9 mouse cellular contexts compared by ENCODE assay signal in genomic region chr1:153660982-153661688, GRCm38 (mm10). TPM values are rescaled to one million over a fixed set of nuclear protein-coding genes. Genes with fewer than 3 reads are reported as not detected.
DNase-seq lines count a peak whose midpoint lies in the region; ATAC-seq lines count a peak whose summit lies in the region.
"Had no signal": no experiment of that assay in that cellular context is flagged by ENCODE, and none has a peak within 500 bp of the region (broad histone marks: within the 10 kb centered on the region; RNA-seq: fewer than 3 reads in every experiment).

No protein-coding gene starts in this region.

- peaks cover 55% of the 10 kb centered on the region for H3K27me3 ChIP-seq in kidney, embryonic 15.5 days
- peaks cover 40% of the 10 kb centered on the region for H3K27me3 ChIP-seq in embryonic facial prominence, embryonic 13.5 days
- no peaks in the 10 kb centered on the region for H3K27me3 ChIP-seq in hindbrain, embryonic 14.5 days (ENCODE audit: control insufficient read depth, insufficient read depth, low read length)
- H3K27me3 ChIP-seq in neural tube, embryonic 12.5 days (replicated peaks) = no peaks in the 10 kb centered on the region

- peaks cover 24% of the 10 kb centered on the region for H3K4me1 ChIP-seq in kidney, embryonic 15.5 days
- peaks cover 24% of the 10 kb centered on the region for H3K4me1 ChIP-seq in embryonic facial prominence, embryonic 13.5 days
- H3K4me1 ChIP-seq in hindbrain, embryonic 14.5 days (replicated peaks; ENCODE audit: control insufficient read depth, insufficient read depth, low read length) = peaks cover 67% of the 10 kb centered on the region
- H3K4me1 ChIP-seq in neural tube, embryonic 12.5 days = peaks cover 67% of the 10 kb centered on the region

- no peaks in the 10 kb centered on the region for H3K9me3 ChIP-seq in kidney, embryonic 15.5 days (replicated peaks)
- no peaks in the 10 kb centered on the region for H3K9me3 ChIP-seq in embryonic facial prominence, embryonic 13.5 days
- no peaks in the 10 kb centered on the region for H3K9me3 ChIP-seq in hindbrain, embryonic 14.5 days (ENCODE audit: control insufficient read depth, low read length)
- no peaks in the 10 kb centered on the region for H3K9me3 ChIP-seq in neural tube, embryonic 12.5 days

- no peaks in the 10 kb centered on the region for H3K36me3 ChIP-seq in kidney, embryonic 15.5 days
- no peaks in the 10 kb centered on the region for H3K36me3 ChIP-seq in embryonic facial prominence, embryonic 13.5 days
- no peaks in the 10 kb centered on the region for H3K36me3 ChIP-seq in hindbrain, embryonic 14.5 days (replicated peaks; ENCODE audit: control insufficient read depth, insufficient read depth)
- no peaks in the 10 kb centered on the region for H3K36me3 ChIP-seq in neural tube, embryonic 12.5 days

- no peak overlapping the region for H3K4me3 ChIP-seq in kidney, embryonic 15.5 days (replicated peaks)
- no peak overlapping the region for H3K4me3 ChIP-seq in embryonic facial prominence, embryonic 13.5 days
- H3K4me3 ChIP-seq in hindbrain, embryonic 14.5 days (replicated peaks; ENCODE audit: low read length) = 0 out of 2 replicates have a peak overlapping the region, but pooled peaks have one; percentile 6
- H3K4me3 ChIP-seq in neural tube, embryonic 12.5 days = 0 out of 2 replicates have a peak overlapping the region, but pooled peaks have one; percentile 1

- 29% methylated on average over 15 of the region's 15 CpGs for WGBS in kidney, embryonic 15.5 days
- WGBS in embryonic facial prominence, embryonic 13.5 days = 40% methylated on average over 15 of the region's 15 CpGs
- 15% methylated on average over 15 of the region's 15 CpGs for WGBS in hindbrain, embryonic 14.5 days
- WGBS in neural tube, embryonic 12.5 days = 11% methylated on average over 15 of the region's 15 CpGs

- H3K4me2 ChIP-seq in kidney, embryonic 15.5 days = no peak overlapping the region
- no peak overlapping the region for H3K4me2 ChIP-seq in embryonic facial prominence, embryonic 13.5 days
- peak overlapping the region; percentile 44 for H3K4me2 ChIP-seq in hindbrain, embryonic 14.5 days (replicated peaks)
- peak overlapping the region; percentile 52 for H3K4me2 ChIP-seq in neural tube, embryonic 12.5 days (replicated peaks)

- ATAC-seq in kidney, embryonic 15.5 days (replicated peaks; ENCODE audit: low FRiP score) = no peak
- ATAC-seq in embryonic facial prominence, embryonic 13.5 days (ENCODE audit: insufficient number of reproducible peaks, insufficient read depth, low FRiP score, low TSS enrichment, low read depth) = no peak
- ATAC-seq in hindbrain, embryonic 14.5 days (ENCODE audit: low FRiP score) = 0 out of 2 replicates have a peak, but pooled peaks have one; percentile 28
- peak; percentile 78 for ATAC-seq in neural tube, embryonic 12.5 days (ENCODE audit: low FRiP score, low read depth)
- ATAC-seq in frontal cortex, adult (ENCODE audit: low TSS enrichment) = no peak

- H3K9ac ChIP-seq in kidney, embryonic 15.5 days = no peak overlapping the region
- peak overlapping the region; percentile 16; the same call in 1 of the 2 replicates for H3K9ac ChIP-seq in embryonic facial prominence, embryonic 13.5 days
- peak overlapping the region; percentile 45 for H3K9ac ChIP-seq in hindbrain, embryonic 14.5 days
- peak overlapping the region; percentile 33; the same call in 1 of the 2 replicates for H3K9ac ChIP-seq in neural tube, embryonic 12.5 days

- peak; percentile 15 to 20 for DNase-seq in kidney, postnatal 36 days
- no peak for DNase-seq in hindbrain, embryonic 14.5 days (ENCODE audit: low spot score)
- no peak for DNase-seq in B cell, adult 2 months
- no peak for DNase-seq in thymus, postnatal 0 days (ENCODE audit: low spot score)

- H3K27ac ChIP-seq in kidney, embryonic 15.5 days = no peak overlapping the region
- no peak overlapping the region for H3K27ac ChIP-seq in embryonic facial prominence, embryonic 13.5 days
- H3K27ac ChIP-seq in hindbrain, embryonic 14.5 days = peak overlapping the region; percentile 79
- peak overlapping the region; percentile 72 for H3K27ac ChIP-seq in neural tube, embryonic 12.5 days
- H3K27ac ChIP-seq: macrophage had no signal

RNA-seq across cellular contexts. Expression of gene Rgs8, which starts 8.3 kb away (rescaled TPM):
- polyA plus RNA-seq in kidney, embryonic 15.5 days (2015; fragmentation: Nextera tagmentation; extraction: Ambion mirVana) = 0.10 and 0.14 TPM in 2 replicates
- 0.63 and 0.65 TPM in 2 replicates for polyA plus RNA-seq in embryonic facial prominence, embryonic 13.5 days (2015; fragmentation: Nextera tagmentation; extraction: Ambion mirVana)
- polyA plus RNA-seq in hindbrain, embryonic 14.5 days (2014; fragmentation: Nextera tagmentation; extraction: Ambion mirVana) = 16.4 and 19.7 TPM in 2 replicates
- 16.9 and 17.0 TPM in 2 replicates for polyA plus RNA-seq in neural tube, embryonic 12.5 days (2016; fragmentation: Nextera tagmentation; extraction: Ambion mirVana)
- polyA plus RNA-seq in thymus, postnatal 0 days (2015; fragmentation: Nextera tagmentation; extraction: Ambion mirVana) = 0.14 and 0.35 TPM in 2 replicates
- polyA plus RNA-seq: macrophage had no signal

Comparison
In these comparisons a context has a peak if more than half of its experiments do, and no peak if none do; other contexts are left out.
1. DNase-seq: peak in kidney, postnatal 36 days (2 of 2); none in hindbrain, embryonic 14.5 days (single experiment), B cell, adult 2 months (0 of 2) and thymus, postnatal 0 days (single experiment).
2. ATAC-seq: peak in hindbrain, embryonic 14.5 days (single experiment) and neural tube, embryonic 12.5 days (single experiment); none in kidney, embryonic 15.5 days (single experiment), embryonic facial prominence, embryonic 13.5 days (single experiment) and frontal cortex, adult (single experiment).
3. H3K27ac ChIP-seq: peak in hindbrain, embryonic 14.5 days (single experiment) and neural tube, embryonic 12.5 days (single experiment); none in kidney, embryonic 15.5 days (single experiment) and embryonic facial prominence, embryonic 13.5 days (single experiment).
4. H3K4me2 ChIP-seq: peak in hindbrain, embryonic 14.5 days (single experiment) and neural tube, embryonic 12.5 days (single experiment); none in kidney, embryonic 15.5 days (single experiment) and embryonic facial prominence, embryonic 13.5 days (single experiment).
5. H3K4me3 ChIP-seq: peak in hindbrain, embryonic 14.5 days (single experiment) and neural tube, embryonic 12.5 days (single experiment); none in kidney, embryonic 15.5 days (single experiment) and embryonic facial prominence, embryonic 13.5 days (single experiment).
6. RNA of gene Rgs8, which starts 8.3 kb away (polyA plus RNA-seq): 16.9 to 17.0 TPM in neural tube, embryonic 12.5 days and 16.4 to 19.7 TPM in hindbrain, embryonic 14.5 days; 0.63 to 0.65 TPM in embryonic facial prominence, embryonic 13.5 days, 0.14 to 0.35 TPM in thymus, postnatal 0 days and 0.10 to 0.14 TPM in kidney, embryonic 15.5 days; every median in the first group is over 10 times any median in the second.